Mouse (Mus musculus): Measurements from ENCODE around the gene Nek3. TPM values are rescaled to one million over a fixed set of nuclear protein-coding genes. Genes with fewer than 3 reads are reported as not detected.

Gene Nek3
- polyA plus RNA-seq, 1 experiment from 2014 or later: 10.0 TPM

GRCm38 (mm10) chr8:22169167-22169566 lies 2.9 kb upstream of the Nek3 start:
- no peak overlapping the region for H3K4me2 ChIP-seq (replicated peaks)
- H3K36me3 ChIP-seq: peaks cover 21% of the 10 kb centered on the region
- H3K9ac ChIP-seq: no peak overlapping the region
- no peaks in the 10 kb centered on the region for H3K27me3 ChIP-seq
- H3K9me3 ChIP-seq (replicated peaks): no peaks in the 10 kb centered on the region
- H3K4me1 ChIP-seq: 0 out of 2 replicates have a peak, but pooled peaks cover 5% of the 10 kb centered on the region
- no peak for ATAC-seq (ENCODE audit: low FRiP score)
- no peak overlapping the region for H3K4me3 ChIP-seq
- H3K27ac ChIP-seq: no peak overlapping the region
- WGBS: 92% methylated on average over 5 of the region's 5 CpGs

GRCm38 (mm10) chr8:22165251-22166079 lies 770 bp downstream of the Nek3 start:
- peaks cover 15% of the 10 kb centered on the region for H3K36me3 ChIP-seq
- 63% methylated on average over 10 of the region's 10 CpGs for WGBS
- peak overlapping the region; percentile 36 for H3K9ac ChIP-seq
- H3K27ac ChIP-seq: peak overlapping the region; percentile 84
- 0 out of 2 replicates have a peak, but pooled peaks cover 5% of the 10 kb centered on the region for H3K4me1 ChIP-seq
- no peaks in the 10 kb centered on the region for H3K9me3 ChIP-seq (replicated peaks)
- peak overlapping the region; percentile 48 for H3K4me2 ChIP-seq (replicated peaks)
- H3K4me3 ChIP-seq: peak overlapping the region; percentile 59
- peak; percentile 71 for ATAC-seq (ENCODE audit: low FRiP score)
- H3K27me3 ChIP-seq: no peaks in the 10 kb centered on the region

- Histone ChIP-seq H3K4me3 (no peak overlapping the region), H3K9me3 (replicated peaks) (no peaks in the 10 kb centered on the region), H3K4me2 (replicated peaks) (no peak overlapping the region), H3K36me3 (peaks cover 13% of the 10 kb centered on the region), H3K27ac (no peak overlapping the region), H3K9ac (no peak overlapping the region), H3K27me3 (no peaks in the 10 kb centered on the region), H3K4me1 (0 out of 2 replicates have a peak, but pooled peaks cover 5% of the 10 kb centered on the region)
- WGBS: 91% methylated on average over 10 of the region's 10 CpGs
- no peak for ATAC-seq (ENCODE audit: low FRiP score)
Observed at GRCm38 (mm10) chr8:22164431-22164830, 1.8 kb downstream of the Nek3 start.

- no peak overlapping the region for H3K4me2 ChIP-seq (replicated peaks)
- H3K27me3 ChIP-seq: no peaks in the 10 kb centered on the region
- no peak overlapping the region for H3K27ac ChIP-seq
- peaks cover 9% of the 10 kb centered on the region; the same call in 1 of the 2 replicates for H3K36me3 ChIP-seq
- no peak overlapping the region for H3K9ac ChIP-seq
- 0 out of 2 replicates have a peak, but pooled peaks cover 5% of the 10 kb centered on the region for H3K4me1 ChIP-seq
- H3K4me3 ChIP-seq: no peak overlapping the region
- WGBS: 91% methylated on average over 8 of the region's 8 CpGs
- no peak for ATAC-seq (ENCODE audit: low FRiP score)
- no peaks in the 10 kb centered on the region for H3K9me3 ChIP-seq (replicated peaks)
Observed at GRCm38 (mm10) chr8:22162206-22162605, 4.0 kb downstream of the Nek3 start.

- Histone ChIP-seq H3K4me2 (replicated peaks) (no peak overlapping the region), H3K27ac (no peak overlapping the region), H3K9me3 (replicated peaks) (no peaks in the 10 kb centered on the region), H3K4me1 (no peaks in the 10 kb centered on the region), H3K27me3 (no peaks in the 10 kb centered on the region), H3K36me3 (peaks cover 14% of the 10 kb centered on the region), H3K4me3 (no peak overlapping the region), H3K9ac (no peak overlapping the region)
- WGBS: 88% methylated on average over 3 of the region's 3 CpGs
- no peak for ATAC-seq (ENCODE audit: low FRiP score)
Observed at GRCm38 (mm10) chr8:22150345-22150663, 15.9 kb downstream of the Nek3 start.

GRCm38 (mm10) chr8:22149643-22150344 lies 16.4 kb downstream of the Nek3 start:
- 94% methylated on average over 11 of the region's 11 CpGs for WGBS
- no peaks in the 10 kb centered on the region for H3K9me3 ChIP-seq (replicated peaks)
- H3K4me2 ChIP-seq (replicated peaks): no peak overlapping the region
- H3K4me3 ChIP-seq: no peak overlapping the region
- no peaks in the 10 kb centered on the region for H3K27me3 ChIP-seq
- no peaks in the 10 kb centered on the region for H3K4me1 ChIP-seq
- no peak overlapping the region for H3K9ac ChIP-seq
- peaks cover 12% of the 10 kb centered on the region for H3K36me3 ChIP-seq
- no peak for ATAC-seq (ENCODE audit: low FRiP score)
- H3K27ac ChIP-seq: no peak overlapping the region

GRCm38 (mm10) chr8:22148367-22148740 lies 17.9 kb downstream of the Nek3 start:
- H3K27ac ChIP-seq: no peak overlapping the region

GRCm38 (mm10) chr8:22147706-22148366 lies 18.4 kb downstream of the Nek3 start:
- Histone ChIP-seq H3K4me2 (replicated peaks) (no peak overlapping the region), H3K4me3 (no peak overlapping the region), H3K27ac (no peak overlapping the region), H3K27me3 (no peaks in the 10 kb centered on the region), H3K36me3 (peaks cover 5% of the 10 kb centered on the region; the same call in 1 of the 2 replicates), H3K9ac (no peak overlapping the region), H3K4me1 (no peaks in the 10 kb centered on the region), H3K9me3 (replicated peaks) (no peaks in the 10 kb centered on the region)
- 77% methylated on average over 9 of the region's 9 CpGs for WGBS
- no peak for ATAC-seq (ENCODE audit: low FRiP score)

More at GRCm38 (mm10) chr8:22148367-22148740, 17.9 kb downstream of the Nek3 start:
- H3K4me1 ChIP-seq: no peaks in the 10 kb centered on the region
- H3K9me3 ChIP-seq (replicated peaks): no peaks in the 10 kb centered on the region
- no peak overlapping the region for H3K9ac ChIP-seq
- H3K36me3 ChIP-seq: peaks cover 5% of the 10 kb centered on the region; the same call in 1 of the 2 replicates
- ATAC-seq (ENCODE audit: low FRiP score): no peak
- no peak overlapping the region for H3K4me3 ChIP-seq
- no peaks in the 10 kb centered on the region for H3K27me3 ChIP-seq
- H3K4me2 ChIP-seq (replicated peaks): no peak overlapping the region
- WGBS: 88% methylated on average over 7 of the region's 7 CpGs

GRCm38 (mm10) chr8:22145831-22146230 lies 20.4 kb downstream of the Nek3 start:
- no peak overlapping the region for H3K27ac ChIP-seq
- no peaks in the 10 kb centered on the region for H3K4me1 ChIP-seq
- 81% methylated on average over 6 of the region's 6 CpGs for WGBS
- no peaks in the 10 kb centered on the region for H3K9me3 ChIP-seq (replicated peaks)
- no peak for ATAC-seq (ENCODE audit: low FRiP score)
- no peak overlapping the region for H3K9ac ChIP-seq
- no peak overlapping the region for H3K4me2 ChIP-seq (replicated peaks)
- H3K27me3 ChIP-seq: no peaks in the 10 kb centered on the region
- H3K4me3 ChIP-seq: no peak overlapping the region
- H3K36me3 ChIP-seq: peaks cover 14% of the 10 kb centered on the region; the same call in 1 of the 2 replicates

GRCm38 (mm10) chr8:22143764-22144491 lies 22.3 kb downstream of the Nek3 start:
- WGBS: 84% methylated on average over 1 of the region's 1 CpGs

GRCm38 (mm10) chr8:22142592-22142991 lies 23.6 kb downstream of the Nek3 start:
- no peaks in the 10 kb centered on the region for H3K9me3 ChIP-seq (replicated peaks)
- no peak overlapping the region for H3K4me3 ChIP-seq
- peaks cover 14% of the 10 kb centered on the region; the same call in 1 of the 2 replicates for H3K36me3 ChIP-seq
- no peaks in the 10 kb centered on the region for H3K27me3 ChIP-seq
- no peak overlapping the region for H3K27ac ChIP-seq
- no peak for ATAC-seq (ENCODE audit: low FRiP score)
- no peak overlapping the region for H3K4me2 ChIP-seq (replicated peaks)
- H3K4me1 ChIP-seq: no peaks in the 10 kb centered on the region
- WGBS: 73% methylated on average over 4 of the region's 4 CpGs
- no peak overlapping the region for H3K9ac ChIP-seq

More at GRCm38 (mm10) chr8:22143764-22144491, 22.3 kb downstream of the Nek3 start:
- Histone ChIP-seq H3K36me3 (peaks cover 19% of the 10 kb centered on the region; the same call in 1 of the 2 replicates), H3K9ac (no peak overlapping the region), H3K9me3 (replicated peaks) (no peaks in the 10 kb centered on the region), H3K27ac (no peak overlapping the region), H3K4me2 (replicated peaks) (no peak overlapping the region), H3K4me3 (no peak overlapping the region), H3K4me1 (no peaks in the 10 kb centered on the region), H3K27me3 (no peaks in the 10 kb centered on the region)
- no peak for ATAC-seq (ENCODE audit: low FRiP score)
